In the genomic region with DNA sequence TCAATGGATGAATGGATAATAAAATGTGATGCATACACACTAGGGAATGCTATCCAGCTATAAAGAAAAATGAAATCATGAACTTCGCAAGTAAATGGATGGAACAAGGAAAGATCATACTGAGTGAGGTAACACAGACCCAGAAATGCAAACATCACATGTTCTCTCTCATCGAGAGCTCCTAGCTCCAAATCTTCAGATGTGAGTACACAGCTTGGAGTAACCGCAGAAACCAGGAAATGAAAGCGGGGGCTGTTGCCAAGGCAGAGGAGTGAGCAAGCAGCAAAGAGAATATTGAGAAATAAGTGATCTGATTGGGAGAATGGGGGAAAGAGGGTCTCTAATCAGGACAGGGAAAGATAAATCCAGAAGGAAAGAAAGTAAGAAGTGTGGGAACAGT, we compare ENCODE assay signal across 23 mouse cellular contexts. TPM values are rescaled to one million over a fixed set of nuclear protein-coding genes. Genes with fewer than 3 reads are reported as not detected.
A peak's percentile ranks its signal among the peaks of the same experiment; 100 is the strongest.
DNase-seq lines count a peak whose midpoint lies in the region; ATAC-seq and TF ChIP-seq lines count a peak whose summit lies in the region.
"Had no signal": no experiment of that assay in that cellular context is flagged by ENCODE, and none has a peak within 500 bp of the region (broad histone marks: within the 10 kb centered on the region; RNA-seq: fewer than 3 reads in every experiment).

No protein-coding gene starts in this region.

- no peaks in the 10 kb centered on the region for H3K27me3 ChIP-seq in stomach, postnatal 0 days (ENCODE audit: control insufficient read depth, insufficient read depth, low read length)
- no peaks in the 10 kb centered on the region for H3K27me3 ChIP-seq in cerebellum, adult 2 months (ENCODE audit: control insufficient read depth, insufficient read depth, low read length)
- H3K27me3 ChIP-seq: hindbrain, embryonic 13.5 days; limb, embryonic 12.5 days; midbrain, embryonic 15.5 days had no signal

- no peak for TF ChIP-seq EP300 in stomach, postnatal 0 days (optimal IDR thresholded peaks at IDR 0.05)

- no peak overlapping the region for H3K9ac ChIP-seq in stomach, postnatal 0 days (ENCODE audit: low read length)
- H3K9ac ChIP-seq: hindbrain, embryonic 13.5 days; limb, embryonic 12.5 days; liver, postnatal 0 days; midbrain, embryonic 15.5 days had no signal

- no peak for TF ChIP-seq CTCF in lung, adult 2 months (IDR thresholded peaks at IDR 0.05; ENCODE audit: insufficient read depth, low read length)
- no peak for TF ChIP-seq CTCF in stomach, postnatal 0 days (IDR thresholded peaks at IDR 0.05; ENCODE audit: low read depth)
- TF ChIP-seq CTCF in cerebellum, adult 2 months (IDR thresholded peaks at IDR 0.05; ENCODE audit: borderline replicate concordance, insufficient read depth, low read depth, low read length) = no peak

- TF ChIP-seq POLR2A in lung, adult 2 months (IDR thresholded peaks at IDR 0.05; ENCODE audit: borderline replicate concordance, extremely low read depth, low read depth, low read length) = no peak
- no peak for TF ChIP-seq POLR2A in cerebellum, adult 2 months (IDR thresholded peaks at IDR 0.05; ENCODE audit: borderline replicate concordance, insufficient read depth, low read length)

- 42% methylated on average over 4 of the region's 4 CpGs for WGBS in lung, adult 2 months
- WGBS in stomach, postnatal 0 days = 62% methylated on average over 4 of the region's 4 CpGs
- WGBS in cerebellum, adult 2 months = 78% methylated on average over 4 of the region's 4 CpGs

- H3K36me3 ChIP-seq in stomach, postnatal 0 days (ENCODE audit: control insufficient read depth, insufficient read depth, low read length) = no peaks in the 10 kb centered on the region
- H3K36me3 ChIP-seq: forebrain, embryonic 10.5 days; hindbrain, embryonic 13.5 days; limb, embryonic 12.5 days; midbrain, embryonic 15.5 days had no signal

- no peaks in the 10 kb centered on the region for H3K9me3 ChIP-seq in stomach, postnatal 0 days (ENCODE audit: control insufficient read depth, low read length)
- H3K9me3 ChIP-seq: forebrain, embryonic 10.5 days; hindbrain, embryonic 13.5 days; limb, embryonic 12.5 days; midbrain, embryonic 15.5 days had no signal

- H3K4me1 ChIP-seq in lung, adult 2 months (ENCODE audit: control insufficient read depth, insufficient read depth, low read length) = no peaks in the 10 kb centered on the region
- no peaks in the 10 kb centered on the region for H3K4me1 ChIP-seq in stomach, postnatal 0 days (replicated peaks; ENCODE audit: control insufficient read depth, insufficient read depth)
- H3K4me1 ChIP-seq in cerebellum, adult 2 months (ENCODE audit: control insufficient read depth, insufficient read depth, low read length) = no peaks in the 10 kb centered on the region
- H3K4me1 ChIP-seq: forebrain, embryonic 10.5 days; hindbrain, embryonic 13.5 days; limb, embryonic 12.5 days; midbrain, embryonic 15.5 days had no signal

- ATAC-seq in common myeloid progenitor, adult 5-6 weeks (replicated peaks; ENCODE audit: low read depth, poor library complexity, severe bottlenecking) = peak; percentile 76
- ATAC-seq in stomach, postnatal 0 days (ENCODE audit: low FRiP score, low TSS enrichment) = 0 out of 2 replicates have a peak, but pooled peaks have one; percentile 63
- ATAC-seq: liver, postnatal 0 days; midbrain, embryonic 15.5 days had no signal

- peak; percentile 70 to 76 for DNase-seq in lung, adult 18-20 months
- no peak for DNase-seq in lung, adult 2 months
- DNase-seq in lung, postnatal 14 days = peak; percentile 35
- DNase-seq in stomach, postnatal 0 days (ENCODE audit: low spot score) = no peak
- DNase-seq in cerebellum, adult 2 months = no peak
- DNase-seq in ovary, postnatal 14 days (ENCODE audit: low spot score) = no peak
- DNase-seq: adrenal gland, postnatal 10 days; cerebellum, adult 9-11 months; gastrocnemius, postnatal 10 days; heart, postnatal 36 days; kidney, adult 18-20 months; liver, postnatal 0 days; right cerebral cortex, adult 18-20 months; right cerebral cortex, postnatal 4 days; thymus, adult 2 months; thymus, postnatal 4 days had no signal

- H3K4me2 ChIP-seq in stomach, postnatal 0 days (replicated peaks; ENCODE audit: low read depth) = no peak overlapping the region
- H3K4me2 ChIP-seq: hindbrain, embryonic 13.5 days; limb, embryonic 12.5 days; liver, embryonic 11.5 days; midbrain, embryonic 15.5 days had no signal

- no peak overlapping the region for H3K27ac ChIP-seq in stomach, postnatal 0 days (replicated peaks)
- no peak overlapping the region for H3K27ac ChIP-seq in cerebellum, adult 2 months (ENCODE audit: insufficient read depth, low read length)
- H3K27ac ChIP-seq: forebrain, embryonic 10.5 days; hindbrain, embryonic 13.5 days; kidney, postnatal 0 days; limb, embryonic 12.5 days; midbrain, embryonic 15.5 days had no signal

- H3K4me3 ChIP-seq in lung, adult 2 months (replicated peaks; ENCODE audit: extremely low read depth, low read depth, low read length) = no peak overlapping the region
- no peak overlapping the region for H3K4me3 ChIP-seq in stomach, postnatal 0 days (ENCODE audit: low read depth, low read length)
- no peak overlapping the region for H3K4me3 ChIP-seq in cerebellum, adult 2 months (replicated peaks; ENCODE audit: insufficient read depth, low read depth, low read length)
- H3K4me3 ChIP-seq: forebrain, embryonic 10.5 days; hindbrain, embryonic 13.5 days; limb, embryonic 12.5 days; midbrain, embryonic 15.5 days had no signal

RNA-seq across cellular contexts. Expression of a gene that starts 52.0 kb away (rescaled TPM):
- polyA plus RNA-seq in lung, adult 2 months (2012; rRNA removed) = 15.5 and 24.3 TPM in 2 replicates
- 20.0 and 20.1 TPM in 2 replicates for total RNA-seq in common myeloid progenitor, adult 5-6 weeks (2017)
- polyA plus RNA-seq in stomach, postnatal 0 days (2015; fragmentation: Nextera tagmentation; extraction: Ambion mirVana) = 13.0 and 16.0 TPM in 2 replicates
- 13.0 and 13.3 TPM in 2 replicates for polyA plus RNA-seq in cerebellum, adult 2 months (2012; rRNA removed)

Comparison
In these comparisons a context has a peak if more than half of its experiments do, and no peak if none do; other contexts are left out.
1. DNase-seq: peak in lung, adult 18-20 months (2 of 2) and lung, postnatal 14 days (single experiment); none in lung, adult 2 months (single experiment), stomach, postnatal 0 days (single experiment), cerebellum, adult 2 months (0 of 2) and ovary, postnatal 14 days (single experiment).